Mouse (Mus musculus): ENCODE measurements at regions not wholly inside any gene's neighbourhood (a gene's known extent, or its start where the extent isn't known, plus 50 kb on each side); places are given as distances from the start of the nearest gene placed in this dataset.

- TF ChIP-seq MAFK (IDR thresholded peaks at IDR 0.05; ENCODE audit: insufficient read depth, low read depth, low read length) = no peak
- TF ChIP-seq ZNF384 (IDR thresholded peaks at IDR 0.05; ENCODE audit: low read depth, low read length) = no peak
- TF ChIP-seq ZC3H11A (IDR thresholded peaks at IDR 0.05; ENCODE audit: borderline replicate concordance, low read depth, low read length) = no peak
- TF ChIP-seq HCFC1 (IDR thresholded peaks at IDR 0.05; ENCODE audit: borderline replicate concordance, insufficient read depth, low read length) = no peak
- no peak for TF ChIP-seq CHD2 (IDR thresholded peaks at IDR 0.05; ENCODE audit: low read depth, low read length)
Observed at GRCm38 (mm10) chr7:70515341-70515851, 148.9 kb upstream of the Nr2f2 start.
